Mouse (Mus musculus) testis, adult 2 months (tissue): Measurements from ENCODE around the gene Stac3.

Experiments used
- CTCF ChIP-seq: fragments of 200-500 bp; IDR thresholded peaks from 2 replicates; pipeline ENCODE4 v1.5.1; 2012; ENCODE audit warnings: low read depth, mild to moderate bottlenecking, inconsistent platforms, low read length, moderate library complexity; ENCODE audit not compliant: control insufficient read depth, insufficient read depth, insufficient replicate concordance
- POLR2A ChIP-seq: fragments of 200-500 bp; IDR thresholded peaks from 2 replicates; pipeline ENCODE4 v1.6.1; 2012; ENCODE audit warnings: low read depth, mild to moderate bottlenecking, inconsistent platforms, low read length, moderate library complexity; ENCODE audit not compliant: control insufficient read depth

DNA sequence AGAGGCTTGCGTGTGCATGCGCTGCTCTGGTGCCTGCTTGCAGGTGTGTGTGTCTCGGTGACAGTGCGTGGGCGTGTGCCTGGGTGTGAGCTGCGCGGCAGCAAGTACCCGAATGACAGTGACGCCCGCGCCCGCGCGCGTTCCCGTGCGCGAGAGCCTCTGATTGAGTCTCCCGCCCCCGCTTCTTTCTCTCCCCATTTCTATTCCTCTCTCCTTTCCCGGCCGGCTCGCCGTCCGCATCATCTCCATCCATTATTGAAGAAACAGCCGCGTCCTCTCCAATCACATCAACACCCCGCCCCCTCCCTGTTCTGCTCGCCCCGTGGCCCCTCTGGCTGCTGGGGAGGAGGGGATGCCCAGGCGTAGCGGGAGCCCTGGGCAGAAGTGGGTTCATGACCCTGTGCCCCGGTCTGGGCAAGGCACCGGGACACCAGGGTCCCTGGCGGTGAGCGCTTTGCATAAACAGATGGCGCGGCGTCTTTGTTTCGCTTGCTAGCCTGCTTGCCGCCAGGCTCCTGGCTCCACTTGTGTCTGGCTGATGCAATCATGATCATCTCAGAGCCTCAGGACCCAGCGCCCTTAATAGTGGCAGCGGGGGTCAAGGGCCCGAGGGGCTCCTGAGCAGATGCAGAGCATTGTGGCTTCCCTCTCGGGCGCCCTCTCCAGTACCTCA, 10.3 kb downstream of the Stac3 start:
- no peak for TF ChIP-seq CTCF
- no peak for TF ChIP-seq POLR2A
